Mouse (Mus musculus) thymus, adult 2 months (tissue): ENCODE data around the gene Atad3a. TPM values are rescaled to one million over a fixed set of nuclear protein-coding genes. Genes with fewer than 3 reads are reported as not detected.
"Not testable (repeated sequence)": the region's sequence is repeated elsewhere in the genome, so short reads cannot be mapped to it uniquely, and the experiment has no call there.

Source experiments
- DNase-seq: peaks from one replicate; pipeline ENCODE4 v3.0.0; 2021
- H3K27ac ChIP-seq: fragments of 200-500 bp; 2 replicates; pipeline ENCODE4 v1.5.1; 2012; ENCODE audit warnings: low read length, control low read depth; ENCODE audit not compliant: control insufficient read depth, insufficient read depth
- H3K27me3 ChIP-seq: fragments of 200-500 bp; 2 replicates; pipeline ENCODE4 v1.6.1; 2012; ENCODE audit warnings: mild to moderate bottlenecking, low read length, moderate library complexity, mixed read lengths; ENCODE audit not compliant: control insufficient read depth, insufficient read depth
- H3K36me3 ChIP-seq: fragments of 200-500 bp; 2 replicates; pipeline ENCODE4 v1.6.1; 2012; ENCODE audit warnings: mild to moderate bottlenecking, low read length, moderate library complexity; ENCODE audit not compliant: control insufficient read depth, insufficient read depth
- H3K4me1 ChIP-seq: fragments of 200-500 bp; replicated peaks from 2 replicates; pipeline ENCODE4 v1.6.1; 2012; ENCODE audit warnings: low read length; ENCODE audit not compliant: control insufficient read depth, insufficient read depth
- H3K4me3 ChIP-seq: fragments of 200-500 bp; 2 replicates; pipeline ENCODE4 v1.5.1; 2012; ENCODE audit warnings: mild to moderate bottlenecking, low read length, control low read depth, moderate library complexity; ENCODE audit not compliant: control insufficient read depth, insufficient read depth
- CTCF ChIP-seq: fragments of 200-500 bp; IDR thresholded peaks from 2 replicates; pipeline ENCODE4 v1.5.1; 2012; ENCODE audit warnings: mild to moderate bottlenecking, control low read depth, low read length, moderate library complexity, borderline replicate concordance; ENCODE audit not compliant: control insufficient read depth, poor library complexity, insufficient read depth; ENCODE audit errors: extremely low read depth
- POLR2A ChIP-seq: fragments of 200-500 bp; IDR thresholded peaks from 2 replicates; pipeline ENCODE4 v1.6.1; 2012; ENCODE audit warnings: mild to moderate bottlenecking, low read length, control low read depth, moderate library complexity; ENCODE audit not compliant: control insufficient read depth, poor library complexity, insufficient read depth; ENCODE audit errors: extremely low read depth
- WGBS: fragments of 180-500 bp; shearing (Covaris S2); methylation state at CpG from one replicate; pipeline ENCODE4 v1.1.7; 2018; 5-methylcytosine and 5-hydroxymethylcytosine counted together
- polyA plus RNA-seq: library from polyadenylated mRNA; depleted of rRNA; stranded (reverse); fragments of >200 nt; gene quantifications from 2 replicates; pipeline ENCODE4 v1.2.3, GENCODE M21; 2012

Gene Atad3a
- polyA plus RNA-seq, 1 experiment: 87.0 TPM

- Histone ChIP-seq H3K36me3 (no peaks in the 10 kb centered on the region; the same call in 1 of the 2 replicates), H3K27me3 (no peaks in the 10 kb centered on the region), H3K4me1 (no peaks in the 10 kb centered on the region), H3K27ac (no peak overlapping the region), H3K4me3 (no peak overlapping the region)
- DNase-seq: no peak
- whole genome bisulfite sequencing: 96% methylated on average over 17 of the region's 17 CpGs
- TF ChIP-seq POLR2A (no peak), CTCF (no peak)
Observed at GRCm38 (mm10) chr4:155746575-155747490, 14.1 kb downstream of the Atad3a start.

DNA sequence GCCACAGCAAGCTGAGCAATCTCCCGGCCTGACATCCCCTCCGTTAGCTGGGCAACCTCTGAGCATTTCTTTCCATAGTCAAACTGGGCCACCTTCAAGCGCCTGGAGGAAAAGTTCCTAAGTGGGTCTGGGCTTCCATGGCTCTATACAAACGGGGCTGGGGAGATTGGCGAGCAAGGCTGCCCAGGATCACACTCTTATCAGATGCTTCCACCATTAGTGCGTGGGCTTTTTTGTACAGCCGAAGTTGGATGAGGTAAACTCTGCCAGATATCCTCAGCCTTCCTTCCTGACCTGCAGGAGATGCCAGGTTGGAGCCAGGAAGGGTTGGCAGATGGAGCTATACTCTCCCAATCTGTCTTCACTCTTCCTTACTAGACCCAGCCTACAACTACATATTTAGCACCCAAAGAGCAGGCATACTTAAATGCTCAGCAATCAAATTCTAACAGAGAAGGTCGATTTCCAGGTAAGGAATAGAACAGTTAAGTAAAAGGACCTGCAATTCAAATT, 14.8 kb downstream of the Atad3a start:
- WGBS: 95% methylated on average over 8 of the region's 8 CpGs
- TF ChIP-seq CTCF (no peak), POLR2A (no peak)
- Histone ChIP-seq H3K27me3 (no peaks in the 10 kb centered on the region), H3K27ac (no peak overlapping the region), H3K4me1 (no peaks in the 10 kb centered on the region), H3K4me3 (no peak overlapping the region), H3K36me3 (no peaks in the 10 kb centered on the region)
- no peak for DNase-seq

GRCm38 (mm10) chr4:155745136-155745535, 15.8 kb downstream of the Atad3a start:
- WGBS: over 99% methylated on average over 5 of the region's 5 CpGs

DNA sequence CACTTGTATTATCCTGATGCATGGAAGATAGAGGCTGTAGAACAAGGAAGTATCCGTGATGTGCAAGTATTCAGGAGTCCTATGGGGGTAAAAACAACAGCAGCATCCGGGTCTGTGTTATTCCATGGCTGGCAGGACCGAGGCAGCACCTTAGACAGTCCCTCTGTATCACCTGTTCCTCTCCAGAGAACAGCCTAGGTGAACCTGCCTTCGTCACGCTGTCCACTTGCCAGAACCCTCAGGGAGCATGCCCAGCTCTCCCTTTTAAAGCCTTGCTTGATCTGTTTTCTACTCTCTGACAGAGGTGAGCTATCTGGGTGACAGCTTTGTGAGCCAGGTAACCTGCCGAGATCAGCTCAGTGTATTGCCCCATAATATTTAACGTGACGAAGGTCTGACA, 16.4 kb downstream of the Atad3a start:
- H3K36me3 ChIP-seq: no peaks in the 10 kb centered on the region
- no peak for TF ChIP-seq CTCF
- no peak for TF ChIP-seq POLR2A
- no peak for DNase-seq
- no peaks in the 10 kb centered on the region for H3K27me3 ChIP-seq
- H3K4me1 ChIP-seq: no peaks in the 10 kb centered on the region
- no peak overlapping the region for H3K4me3 ChIP-seq
- 95% methylated on average over 8 of the region's 8 CpGs for WGBS
- H3K27ac ChIP-seq: no peak overlapping the region

More at GRCm38 (mm10) chr4:155745136-155745535, 15.8 kb downstream of the Atad3a start:
- Histone ChIP-seq H3K36me3 (no peaks in the 10 kb centered on the region), H3K4me1 (no peaks in the 10 kb centered on the region), H3K27me3 (no peaks in the 10 kb centered on the region), H3K4me3 (no peak overlapping the region), H3K27ac (no peak overlapping the region)
- no peak for DNase-seq
- TF ChIP-seq POLR2A: no peak
- no peak for TF ChIP-seq CTCF

DNA sequence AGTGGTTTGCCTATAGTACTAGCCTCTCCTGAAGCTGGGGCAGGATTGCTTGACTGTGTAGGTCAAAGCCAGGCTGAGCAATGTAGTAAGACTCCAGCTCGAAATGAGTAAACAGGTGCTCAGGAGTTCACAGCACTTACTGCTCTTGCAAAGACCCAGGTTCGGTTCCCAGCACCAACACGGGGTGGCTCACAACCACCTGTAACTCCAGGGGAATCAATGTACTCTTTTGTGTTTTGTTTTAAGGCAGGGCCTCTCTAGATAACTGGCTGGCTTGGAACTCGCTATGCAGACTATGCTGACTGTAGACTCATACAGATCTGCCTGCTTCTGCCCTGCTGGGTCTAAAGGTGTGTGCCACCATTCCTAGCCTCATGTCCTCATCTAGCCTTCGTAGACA, 18.2 kb downstream of the Atad3a start:
- no peaks in the 10 kb centered on the region for H3K36me3 ChIP-seq
- no peak for DNase-seq
- H3K27ac ChIP-seq: no peak overlapping the region
- H3K27me3 ChIP-seq: no peaks in the 10 kb centered on the region
- 96% methylated on average over 5 of the region's 5 CpGs for WGBS
- H3K4me3 ChIP-seq: no peak overlapping the region
- TF ChIP-seq POLR2A (no peak), CTCF (no peak)
- no peaks in the 10 kb centered on the region for H3K4me1 ChIP-seq

DNA sequence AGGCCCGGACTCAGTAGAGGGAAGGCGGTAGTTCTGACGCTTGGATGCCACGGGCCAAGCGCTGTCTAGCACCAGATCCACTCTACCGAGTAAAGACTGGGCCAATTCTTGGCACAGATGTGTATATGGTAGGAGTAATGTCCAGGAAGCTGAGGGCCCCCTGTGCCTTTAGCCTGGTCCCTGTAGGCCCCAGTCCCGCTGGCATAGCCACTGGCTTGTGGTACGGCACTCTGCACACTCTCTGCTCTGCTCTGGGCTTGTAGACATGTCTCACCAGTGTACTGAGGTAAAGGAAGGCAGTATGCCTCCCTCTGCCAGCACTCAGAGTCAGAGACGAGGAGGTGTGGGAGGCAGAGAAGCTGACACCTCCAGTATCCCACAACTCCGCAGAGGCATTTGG, 20.2 kb downstream of the Atad3a start:
- not testable (repeated sequence) for H3K27ac ChIP-seq, H3K4me1 ChIP-seq, H3K36me3 ChIP-seq, H3K4me3 ChIP-seq, H3K27me3 ChIP-seq, DNase-seq
- WGBS: 95% methylated on average over 10 of the region's 10 CpGs
